ENCODE assay signal across 8 mouse cellular contexts in genomic region chr1:37512109-37512640, GRCm38 (mm10). TPM values are rescaled to one million over a fixed set of nuclear protein-coding genes. Genes with fewer than 3 reads are reported as not detected.
A peak's percentile ranks its signal among the peaks of the same experiment; 100 is the strongest.
DNase-seq lines count a peak whose midpoint lies in the region; ATAC-seq lines count a peak whose summit lies in the region.

No protein-coding gene starts in this region.

- DNase-seq in Muller cell, postnatal 12 days (ENCODE audit: inconsistent ontology term): peak; percentile 69
- DNase-seq in cerebellum, adult 11 months: peak; percentile 66
- DNase-seq in gastrocnemius, postnatal 25 days: peak; percentile 55
- DNase-seq in kidney, adult 11 months: peak; percentile 92
- no peak for DNase-seq in frontal cortex, postnatal 14 days (ENCODE audit: low spot score in 2 of 2)
- no peak for DNase-seq in embryo, embryonic 11 days
- no peak for DNase-seq in thymus, postnatal 25 days

- no peak overlapping the region for H3K4me2 ChIP-seq in midbrain, embryonic 13.5 days (replicated peaks)

- peaks cover 23% of the 10 kb centered on the region for H3K4me1 ChIP-seq in midbrain, embryonic 13.5 days (replicated peaks)

- H3K27me3 ChIP-seq in midbrain, embryonic 13.5 days: no peaks in the 10 kb centered on the region

- H3K27ac ChIP-seq in midbrain, embryonic 13.5 days: peak overlapping the region; percentile 3

- H3K36me3 ChIP-seq in midbrain, embryonic 13.5 days: no peaks in the 10 kb centered on the region

- H3K9ac ChIP-seq in midbrain, embryonic 13.5 days (replicated peaks): no peak overlapping the region

- H3K9me3 ChIP-seq in midbrain, embryonic 13.5 days: no peaks in the 10 kb centered on the region; the same call in 1 of the 2 replicates

- no peak overlapping the region for H3K4me3 ChIP-seq in midbrain, embryonic 13.5 days (replicated peaks)

- ATAC-seq in midbrain, embryonic 13.5 days: 0 out of 2 replicates have a peak, but pooled peaks have one; percentile 43

- 38% methylated on average over 5 of the region's 5 CpGs for WGBS in midbrain, embryonic 13.5 days

RNA-seq across cellular contexts. Expression of gene Mgat4a, which starts 28.6 kb away (rescaled TPM):
- 1 to 10 TPM; 3.5 to 4.6 TPM for total RNA-seq in gastrocnemius, postnatal 25 days (2021)
- polyA plus RNA-seq in midbrain, embryonic 13.5 days (2015; fragmentation: Nextera tagmentation; extraction: Ambion mirVana): 5.4 and 7.2 TPM in 2 replicates

Comparison
In these comparisons a context has a peak if more than half of its experiments do, and no peak if none do; other contexts are left out.
1. DNase-seq: peak in Muller cell, postnatal 12 days (single experiment), cerebellum, adult 11 months (single experiment), gastrocnemius, postnatal 25 days (single experiment) and kidney, adult 11 months (single experiment); none in frontal cortex, postnatal 14 days (0 of 2), embryo, embryonic 11 days (single experiment) and thymus, postnatal 25 days (single experiment).